Mouse (Mus musculus) MEL (cell line): Measurements from ENCODE around the gene Hddc2. TPM values are rescaled to one million over a fixed set of nuclear protein-coding genes. Genes with fewer than 3 reads are reported as not detected.

ENCODE experiments used
- DNase-seq: peaks from one replicate; pipeline ENCODE4 v3.0.0; 2011; ENCODE audit warnings: low read depth, low spot score
- H3K27ac ChIP-seq: 2 replicates; pipeline ENCODE4 v1.5.1; 2012; ENCODE audit warnings: low read depth, mild to moderate bottlenecking, control low read depth, low read length, moderate library complexity; ENCODE audit not compliant: control insufficient read depth
- H3K27me3 ChIP-seq, 2 experiments: fragments of 150-350 bp in 1 of 2; sonication (generic) in 1 of 2; 2 replicates each; pipeline ENCODE4 v1.6.1; 2012; ENCODE audit warnings: low read length in 2 of 2, mild to moderate bottlenecking in 2 of 2, improper control_type of control experiment in 1 of 2, moderate library complexity in 1 of 2; ENCODE audit not compliant: insufficient read depth in 2 of 2, control insufficient read depth in 1 of 2
- H3K36me3 ChIP-seq, 2 experiments: 2 replicates each; pipeline ENCODE4 v1.6.1; 2012 to 2014; ENCODE audit warnings: low read length in 2 of 2, improper control_type of control experiment in 1 of 2, inconsistent platforms in 1 of 2, mild to moderate bottlenecking in 1 of 2; ENCODE audit not compliant: insufficient read depth in 2 of 2, control insufficient read depth in 1 of 2
- H3K4me1 ChIP-seq, 2 experiments: fragments of 150-350 bp in 1 of 2; sonication (generic) in 1 of 2; 2 replicates each; pipeline ENCODE4 v1.6.1; 2012; ENCODE audit warnings: low read length in 2 of 2, improper control_type of control experiment in 1 of 2, mild to moderate bottlenecking in 1 of 2; ENCODE audit not compliant: insufficient read depth in 2 of 2, control insufficient read depth in 1 of 2
- H3K4me3 ChIP-seq, 2 experiments: fragments of 150-350 bp in 1 of 2; sonication (generic) in 1 of 2; 2 replicates each; pipeline ENCODE4 v1.5.1; 2012; ENCODE audit warnings: low read depth in 2 of 2, low read length in 2 of 2, mild to moderate bottlenecking in 2 of 2, moderate library complexity in 2 of 2, control low read depth in 1 of 2, improper control_type of control experiment in 1 of 2; ENCODE audit not compliant: control insufficient read depth in 1 of 2, insufficient read depth in 1 of 2
- H3K79me2 ChIP-seq: 2 replicates; pipeline ENCODE4 v1.6.1; 2012; ENCODE audit warnings: mild to moderate bottlenecking, low read length, moderate library complexity; ENCODE audit not compliant: control insufficient read depth, poor library complexity, insufficient read depth
- H3K9ac ChIP-seq: 2 replicates; pipeline ENCODE4 v1.6.1; 2012; ENCODE audit warnings: low read depth, mild to moderate bottlenecking, control low read depth, low read length, moderate library complexity; ENCODE audit not compliant: control insufficient read depth, poor library complexity, severe bottlenecking
- H3K9me3 ChIP-seq: fragments of 150-350 bp; sonication (generic); replicated peaks from 2 replicates; pipeline ENCODE4 v1.6.1; 2012; ENCODE audit warnings: mild to moderate bottlenecking, low read length, improper control_type of control experiment, moderate library complexity; ENCODE audit not compliant: insufficient read depth
- BHLHE40 ChIP-seq: IDR thresholded peaks from 2 replicates; pipeline ENCODE4 v1.6.1; 2012; ENCODE audit warnings: low read depth, mild to moderate bottlenecking, inconsistent platforms, low read length, improper control_type of control experiment, borderline replicate concordance
- CHD1 ChIP-seq: IDR thresholded peaks from 2 replicates; pipeline ENCODE4 v1.6.1; 2012; ENCODE audit warnings: low read depth, mild to moderate bottlenecking, inconsistent platforms, low read length, improper control_type of control experiment
- CHD2 ChIP-seq: IDR thresholded peaks from 2 replicates; pipeline ENCODE4 v1.6.1; 2011; ENCODE audit warnings: low read length, improper control_type of control experiment
- E2F4 ChIP-seq: IDR thresholded peaks from 2 replicates; pipeline ENCODE4 v1.6.1; 2011; ENCODE audit warnings: low read depth, low read length, improper control_type of control experiment, borderline replicate concordance
- EP300 ChIP-seq, 2 experiments: IDR thresholded peaks; 2 replicates each; pipeline ENCODE4 v1.6.1; 2011; ENCODE audit warnings: improper control_type of control experiment in 2 of 2, low read length in 2 of 2, low read depth in 1 of 2, mild to moderate bottlenecking in 1 of 2
- ETS1 ChIP-seq: IDR thresholded peaks from 2 replicates; pipeline ENCODE4 v1.6.1; 2012; ENCODE audit warnings: low read depth, mild to moderate bottlenecking, inconsistent platforms, low read length, improper control_type of control experiment, moderate library complexity
- HCFC1 ChIP-seq: IDR thresholded peaks from 2 replicates; pipeline ENCODE4 v1.6.1; 2012; ENCODE audit warnings: low read depth, mild to moderate bottlenecking, inconsistent platforms, low read length, improper control_type of control experiment, moderate library complexity
- KAT2A ChIP-seq: conservative IDR thresholded peaks from 2 replicates; pipeline ENCODE4 v1.6.1; 2012; ENCODE audit warnings: low read depth, low read length, improper control_type of control experiment, inconsistent platforms
- MAX ChIP-seq: IDR thresholded peaks from 2 replicates; pipeline ENCODE4 v1.6.1; 2011; ENCODE audit warnings: low read length, improper control_type of control experiment
- MAZ ChIP-seq: IDR thresholded peaks from 2 replicates; pipeline ENCODE4 v1.6.1; 2012; ENCODE audit warnings: low read depth, mild to moderate bottlenecking, inconsistent platforms, low read length, improper control_type of control experiment
- POLR2A ChIP-seq, 2 experiments: IDR thresholded peaks; 2 replicates each; pipeline ENCODE4 v1.6.1; 2011 to 2012; ENCODE audit warnings: low read length in 2 of 2, mild to moderate bottlenecking in 2 of 2, control low read depth in 1 of 2, improper control_type of control experiment in 1 of 2, low read depth in 1 of 2, moderate library complexity in 1 of 2; ENCODE audit not compliant: control insufficient read depth in 1 of 2, insufficient read depth in 1 of 2, poor library complexity in 1 of 2
- POLR2AphosphoS2 ChIP-seq: IDR thresholded peaks from 2 replicates; pipeline ENCODE4 v1.6.1; 2011; ENCODE audit warnings: low read length, improper control_type of control experiment
- POLR2AphosphoS5 ChIP-seq: IDR thresholded peaks from 2 replicates; pipeline ENCODE4 v1.6.1; 2012; ENCODE audit warnings: low read depth, borderline replicate concordance, mild to moderate bottlenecking, inconsistent platforms, low read length, moderate library complexity, mixed read lengths
- RCOR1 ChIP-seq: IDR thresholded peaks from 2 replicates; pipeline ENCODE4 v1.6.1; 2012; ENCODE audit warnings: low read depth, mild to moderate bottlenecking, inconsistent platforms, low read length, improper control_type of control experiment
- TAL1 ChIP-seq: IDR thresholded peaks from 2 replicates; pipeline ENCODE4 v1.6.1; 2012; ENCODE audit warnings: mild to moderate bottlenecking, inconsistent platforms, low read length, moderate library complexity, mixed read lengths
- TCF12 ChIP-seq: IDR thresholded peaks from 2 replicates; pipeline ENCODE4 v1.6.1; 2014; ENCODE audit warnings: low read depth, mild to moderate bottlenecking, inconsistent platforms, low read length, improper control_type of control experiment, moderate library complexity
- ZC3H11A ChIP-seq: IDR thresholded peaks from 2 replicates; pipeline ENCODE4 v1.6.1; 2012; ENCODE audit warnings: low read depth, mild to moderate bottlenecking, inconsistent platforms, low read length, improper control_type of control experiment
- ZMIZ1 ChIP-seq: IDR thresholded peaks from 2 replicates; pipeline ENCODE4 v1.6.1; 2012; ENCODE audit warnings: low read depth, mild to moderate bottlenecking, inconsistent platforms, low read length, improper control_type of control experiment, moderate library complexity
- ZNF384 ChIP-seq: IDR thresholded peaks from 2 replicates; pipeline ENCODE4 v1.6.1; 2012; ENCODE audit warnings: low read depth, mild to moderate bottlenecking, inconsistent platforms, low read length, improper control_type of control experiment
- polyA plus RNA-seq, 2 experiments: library from polyadenylated mRNA; stranded (reverse) in 1 of 2; unstranded in 1 of 2; fragments of >175 nt in 1 of 2; fragments of >200 nt in 1 of 2; gene quantifications; 2 replicates each; pipeline versions ENCODE4 v1.2.1 to v1.2.4; 2012; ENCODE audit warnings: low replicate concordance in 2 of 2, low read depth in 1 of 2; ENCODE audit not compliant: insufficient read length in 2 of 2, insufficient read depth in 1 of 2, missing spikeins in 1 of 2
- total RNA-seq: library from RNA; depleted of rRNA; stranded (reverse); fragments of 300-350 nt; gene quantifications from 2 replicates; pipeline ENCODE4 v1.2.3, GENCODE M21; 2012

Hddc2 gene
- total and polyA plus RNA-seq, 3 experiments = 40.5 to 41.0 TPM; not detected in 1

- Histone ChIP-seq H3K9me3 (no peaks in the 10 kb centered on the region), H3K9ac (no peak overlapping the region), H3K79me2 (no peaks in the 10 kb centered on the region), H3K4me1 (no peaks in the 10 kb centered on the region), H3K4me3 (no peak overlapping the region), H3K36me3 (no peaks in the 10 kb centered on the region), H3K27ac (no peak overlapping the region), H3K27me3 (no peaks in the 10 kb centered on the region)
- TF ChIP-seq BHLHE40 (no peak), MAZ (no peak), KAT2A (no peak), ZNF384 (no peak)
- no peak for DNase-seq
These were observed 33.2 kb downstream of the Hddc2 start for GRCm38 (mm10) chr10:31346401-31346800.

- no peaks in the 10 kb centered on the region for H3K79me2 ChIP-seq
- no peak for DNase-seq
- no peak overlapping the region for H3K9ac ChIP-seq
- no peaks in the 10 kb centered on the region for H3K4me1 ChIP-seq
- H3K9me3 ChIP-seq = no peaks in the 10 kb centered on the region
- no peak overlapping the region for H3K27ac ChIP-seq
- TF ChIP-seq POLR2A (IDR thresholded peaks at IDR 0.05; ENCODE audit: control insufficient read depth in 1 of 2, insufficient read depth in 1 of 2, low read depth in 1 of 2, low read length in 2 of 2, poor library complexity in 1 of 2) (no peak), BHLHE40 (no peak), TCF12 (no peak), TAL1 (no peak), POLR2AphosphoS2 (no peak), ZC3H11A (no peak), MAX (no peak), HCFC1 (no peak), CHD1 (no peak), EP300 (IDR thresholded peaks at IDR 0.05; ENCODE audit: low read depth in 1 of 2, low read length in 2 of 2) (no peak), ETS1 (no peak), CHD2 (no peak), MAZ (no peak), ZMIZ1 (no peak), RCOR1 (no peak), E2F4 (no peak), ZNF384 (no peak), POLR2AphosphoS5 (no peak)
- TF ChIP-seq, all 39 proteins: peak for 0
- Histone ChIP-seq H3K36me3 (no peaks in the 10 kb centered on the region), H3K4me3 (no peak overlapping the region), H3K27me3 (no peaks in the 10 kb centered on the region)
These were observed 37.9 kb downstream of the Hddc2 start for GRCm38 (mm10) chr10:31351056-31351455.
